Comparison of ENCODE assay signal across 8 mouse cellular contexts in genomic region chr11:68973250-68974058, GRCm38 (mm10). TPM values are rescaled to one million over a fixed set of nuclear protein-coding genes. Genes with fewer than 3 reads are reported as not detected.
DNase-seq lines count a peak whose midpoint lies in the region; ATAC-seq and TF ChIP-seq lines count a peak whose summit lies in the region.
"Not testable (repeated sequence)": the region's sequence is repeated elsewhere in the genome, so short reads cannot be mapped to it uniquely, and the experiment has no call there.

No protein-coding gene starts in this region.

- ATAC-seq in activated CD4-positive, CD25-positive, alpha-beta regulatory T cell, adult 4 months: peak; percentile 83
- ATAC-seq in megakaryocyte, adult 5-6 weeks (ENCODE audit: poor library complexity, severe bottlenecking): peak; percentile 94

- peak; percentile 83 to 87 for DNase-seq in gastrocnemius, adult 8-10 months (ENCODE audit: low spot score in 2 of 2)
- peak; percentile 61 for DNase-seq in hindlimb bud, embryonic 11.5 days (ENCODE audit: extremely low spot score, low read depth, low spot score)
- DNase-seq in left cerebral cortex, adult 8-10 months (ENCODE audit: low spot score in 2 of 2): peak; percentile 75 to 80
- peak; percentile 86 for DNase-seq in right cerebral cortex, adult 18-20 months
- peak; percentile 40 for DNase-seq in urinary bladder, postnatal 10 days (ENCODE audit: low spot score)

- H3K4me1 ChIP-seq in cortical plate, adult 2 months (ENCODE audit: control insufficient read depth, insufficient read depth, low read length): not testable (repeated sequence)

- H3K27ac ChIP-seq in cortical plate, adult 2 months (ENCODE audit: insufficient read depth, low read length): not testable (repeated sequence)

- H3K4me3 ChIP-seq in cortical plate, adult 2 months (ENCODE audit: insufficient read depth, low read length): peak overlapping the region; percentile 39

- not testable (repeated sequence) for TF ChIP-seq CTCF in cortical plate, adult 2 months (IDR thresholded peaks at IDR 0.05; ENCODE audit: extremely low read depth, insufficient read depth, low read length)

- TF ChIP-seq POLR2A in cortical plate, adult 2 months (IDR thresholded peaks at IDR 0.05; ENCODE audit: extremely low read depth, insufficient read depth, low read length): not testable (repeated sequence)

RNA-seq across cellular contexts. Expression of gene Rangrf, which starts 1.5 kb away (rescaled TPM):
- 10 to 100 TPM; 42.2 to 48.3 TPM for polyA plus RNA-seq in activated CD4-positive, CD25-positive, alpha-beta regulatory T cell, adult 4 months (2017; shearing (Covaris generic))
- 33.8 and 37.5 TPM in 2 replicates for polyA plus RNA-seq in cortical plate, adult 2 months (2012; rRNA removed)
- total RNA-seq in gastrocnemius, adult 8-10 months (2022): 10 to 100 TPM; 59.5 to 84.1 (median 69.6) TPM
- total RNA-seq in left cerebral cortex, adult 8-10 months (2022): 10 to 100 TPM; 15.9 to 23.4 (median 19.8) TPM
- 10.2 and 13.1 TPM in 2 replicates for total RNA-seq in megakaryocyte, adult 5-6 weeks (2015)
- total RNA-seq in megakaryocyte, adult 5-6 weeks (2017): 4.7 and 6.8 TPM in 2 replicates

RNA-seq across cellular contexts. Expression of gene Slc25a35, which starts 5.5 kb away (rescaled TPM):
- 1 to 10 TPM; 7.2 to 7.6 TPM for polyA plus RNA-seq in activated CD4-positive, CD25-positive, alpha-beta regulatory T cell, adult 4 months (2017; shearing (Covaris generic))
- polyA plus RNA-seq in cortical plate, adult 2 months (2012; rRNA removed): 12.2 and 12.8 TPM in 2 replicates
- total RNA-seq in gastrocnemius, adult 8-10 months (2022): 1 to 10 TPM; 3.5 to 4.8 (median 4.3) TPM
- total RNA-seq in left cerebral cortex, adult 8-10 months (2022): 1 to 10 TPM; 4.0 to 8.6 (median 7.1) TPM
- total RNA-seq in megakaryocyte, adult 5-6 weeks (2015): 6.6 and 7.9 TPM in 2 replicates
- total RNA-seq in megakaryocyte, adult 5-6 weeks (2017): 1.8 and 2.4 TPM in 2 replicates

RNA-seq across cellular contexts. Expression of gene Arhgef15, which starts 16.2 kb away (rescaled TPM):
- polyA plus RNA-seq in activated CD4-positive, CD25-positive, alpha-beta regulatory T cell, adult 4 months (2017; shearing (Covaris generic)): under 1 TPM; 0.10 to 0.28 TPM
- polyA plus RNA-seq in cortical plate, adult 2 months (2012; rRNA removed): 27.5 and 32.5 TPM in 2 replicates
- total RNA-seq in gastrocnemius, adult 8-10 months (2022): 1 to 10 TPM; 5.3 to 8.1 (median 6.6) TPM
- total RNA-seq in left cerebral cortex, adult 8-10 months (2022): 10 to 100 TPM; 35.5 to 40.0 (median 38.3) TPM
- not detected in 2 replicates for total RNA-seq in megakaryocyte, adult 5-6 weeks (2015)
- 0.07 TPM in 1 of 2 replicates, not detected in the other for total RNA-seq in megakaryocyte, adult 5-6 weeks (2017)

RNA-seq across cellular contexts. Expression of gene Pfas, which starts 34.8 kb away (rescaled TPM):
- 10 to 100 TPM; 20.4 to 26.3 TPM for polyA plus RNA-seq in activated CD4-positive, CD25-positive, alpha-beta regulatory T cell, adult 4 months (2017; shearing (Covaris generic))
- 17.6 and 20.9 TPM in 2 replicates for polyA plus RNA-seq in cortical plate, adult 2 months (2012; rRNA removed)
- total RNA-seq in gastrocnemius, adult 8-10 months (2022): 1 to 10 TPM; 4.9 to 9.3 (median 7.4) TPM
- 10 to 100 TPM; 20.3 to 22.2 (median 20.9) TPM for total RNA-seq in left cerebral cortex, adult 8-10 months (2022)
- 7.3 and 10.3 TPM in 2 replicates for total RNA-seq in megakaryocyte, adult 5-6 weeks (2015)
- total RNA-seq in megakaryocyte, adult 5-6 weeks (2017): 7.4 and 10.4 TPM in 2 replicates

RNA-seq across cellular contexts. Expression of gene Ctc1, which starts 42.3 kb away (rescaled TPM):
- 10 to 100 TPM in 1 of 2 experiments, 1 to 10 TPM in 1; 8.7 to 14.6 TPM for polyA plus RNA-seq in activated CD4-positive, CD25-positive, alpha-beta regulatory T cell, adult 4 months (2017; shearing (Covaris generic))
- 47.0 and 50.0 TPM in 2 replicates for polyA plus RNA-seq in cortical plate, adult 2 months (2012; rRNA removed)
- 10 to 100 TPM; 10.1 to 12.7 (median 11.0) TPM for total RNA-seq in gastrocnemius, adult 8-10 months (2022)
- 10 to 100 TPM; 37.1 to 42.9 (median 39.7) TPM for total RNA-seq in left cerebral cortex, adult 8-10 months (2022)
- total RNA-seq in megakaryocyte, adult 5-6 weeks (2015): 28.0 and 34.5 TPM in 2 replicates
- total RNA-seq in megakaryocyte, adult 5-6 weeks (2017): 15.8 and 20.5 TPM in 2 replicates

Comparison
In these comparisons a context has a peak if more than half of its experiments do, and no peak if none do; other contexts are left out.
1. RNA of gene Arhgef15, which starts 16.2 kb away (total RNA-seq): 35.5 to 40.0 TPM in left cerebral cortex, adult 8-10 months and 5.3 to 8.1 TPM in gastrocnemius, adult 8-10 months; 0.07 TPM in megakaryocyte, adult 5-6 weeks; every median in the first group is over 4 times any median in the second.
2. Peak in every context shown above with its lines, with median percentiles within 50 percentile points of each other: DNase-seq.